Mouse (Mus musculus): ENCODE measurements around the gene Rhog.

Rhog gene

DNA sequence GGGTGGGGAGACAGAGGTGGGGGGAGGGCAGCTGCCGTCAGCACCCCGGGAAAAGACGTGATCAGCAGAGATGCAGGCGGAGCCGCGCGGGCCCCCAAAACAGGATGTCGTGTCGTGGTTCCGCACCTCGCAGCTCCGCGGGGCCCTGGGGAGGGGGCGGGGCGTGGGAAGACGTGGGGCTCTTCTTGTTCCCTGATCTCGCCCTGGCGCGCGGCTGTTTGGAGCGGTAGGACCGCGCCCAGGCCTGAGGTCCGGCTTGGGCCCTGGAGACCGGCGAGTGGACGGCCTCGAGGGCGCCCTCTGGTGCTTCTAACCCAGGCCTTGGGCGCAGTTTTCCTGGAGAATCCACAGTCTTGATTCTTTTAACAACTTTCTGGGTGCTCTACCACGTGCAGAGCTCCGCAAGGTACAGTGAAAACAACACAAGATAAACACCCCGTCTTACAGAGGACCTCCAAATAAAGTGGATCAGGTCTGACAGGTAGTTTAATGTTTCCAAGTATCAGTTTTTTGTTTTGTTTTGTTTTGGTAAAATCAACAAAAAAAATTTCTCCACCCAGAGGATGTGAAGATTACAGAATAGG lies 5.1 kb downstream of the Rhog start:
- peak in 1 of 2 experiments; percentile 90 for DNase-seq (ENCODE audit: low spot score in 2 of 2)

DNA sequence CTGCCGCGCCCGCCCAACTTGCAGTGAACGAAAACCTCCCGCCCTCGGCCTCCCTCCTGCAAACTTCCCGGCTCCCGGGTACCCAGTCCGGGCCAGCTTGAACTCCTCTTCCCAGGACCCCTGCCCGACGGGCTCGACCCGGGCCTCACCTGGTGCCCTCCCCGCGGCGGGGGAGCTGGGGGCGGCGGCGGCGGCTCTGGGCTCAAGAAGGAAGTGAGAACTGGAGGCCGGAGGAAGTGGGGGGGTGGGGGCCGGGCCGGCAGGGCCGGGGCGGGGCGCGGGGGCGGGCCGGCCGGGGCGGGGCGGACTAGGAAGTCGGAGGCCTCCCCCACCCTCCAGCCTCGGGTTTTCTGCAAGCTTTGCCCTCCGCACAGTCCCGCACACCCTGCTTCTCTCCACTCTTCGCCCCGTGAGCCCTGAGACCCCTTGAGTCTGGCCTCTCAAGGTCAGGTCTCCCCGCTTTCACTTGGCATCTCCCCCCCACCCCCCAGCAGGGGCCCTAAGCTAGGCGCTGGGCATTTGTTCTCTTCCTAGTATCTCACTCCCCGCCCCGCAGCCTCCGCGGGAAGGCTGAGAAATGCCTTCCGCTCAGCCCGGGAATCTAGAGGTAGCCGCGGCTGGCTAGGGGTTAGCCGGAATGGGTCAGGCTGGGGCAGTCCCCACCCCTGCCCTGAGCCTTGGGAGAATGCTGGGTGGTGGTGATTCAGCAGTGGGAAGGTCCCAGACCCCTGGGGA lies 5.8 kb downstream of the Rhog start:
- peak; percentile 72 to 88 for DNase-seq (ENCODE audit: low spot score in 2 of 2)

DNA sequence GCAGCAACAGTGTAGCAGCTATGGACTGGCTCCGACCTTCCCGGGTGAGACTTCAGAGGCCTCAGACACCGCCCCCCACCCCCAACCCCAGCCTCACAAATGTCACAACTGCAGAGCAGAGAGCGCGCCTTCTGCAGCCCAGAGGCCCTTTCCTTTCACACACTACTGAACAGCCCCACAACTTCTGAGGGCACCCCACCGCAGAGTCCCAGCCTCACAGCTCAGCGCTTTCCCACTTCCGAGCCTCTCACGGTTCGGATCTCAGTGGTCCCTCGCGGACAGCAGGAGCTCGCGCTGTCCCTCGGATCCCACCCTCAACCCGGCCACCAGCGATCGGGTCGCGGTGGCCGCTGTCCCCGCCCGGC lies 6.3 kb downstream of the Rhog start:
- DNase-seq (ENCODE audit: low spot score in 2 of 2): no peak

DNA sequence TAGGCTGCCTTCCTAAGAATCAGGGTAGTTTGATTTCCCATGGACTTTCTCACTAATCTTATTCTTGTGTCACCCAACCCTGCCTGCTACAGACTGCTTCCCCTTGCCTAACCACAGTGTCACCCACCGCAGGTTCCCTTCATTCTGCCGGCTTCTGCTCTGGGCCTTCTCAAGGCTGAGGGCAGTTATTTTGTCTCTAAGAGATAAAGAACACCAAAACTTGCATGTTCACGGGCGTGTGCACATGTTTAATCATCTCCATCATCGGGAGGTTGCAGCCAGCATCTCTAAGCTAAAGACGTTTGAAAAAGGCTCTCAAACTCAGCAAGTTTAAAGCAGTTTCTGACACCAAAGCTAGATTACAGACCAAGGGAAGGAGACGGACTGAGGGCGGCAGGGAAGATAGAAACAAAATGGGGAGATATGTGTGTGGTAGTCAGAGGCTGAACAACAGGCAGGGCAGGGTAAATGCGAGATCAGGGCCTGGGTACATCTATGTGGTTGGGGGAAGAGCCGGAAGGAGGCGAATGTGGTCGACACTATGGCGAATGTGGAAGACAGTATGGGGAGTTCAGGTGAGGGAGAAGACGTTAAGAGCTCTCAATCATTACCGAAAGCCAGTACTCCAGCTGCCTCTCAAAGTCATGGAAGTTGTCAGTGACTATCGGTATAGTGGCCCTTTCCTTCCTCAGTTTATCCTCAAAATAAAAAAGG lies 7.0 kb downstream of the Rhog start:
- no peak for DNase-seq (ENCODE audit: low spot score in 2 of 2)

DNA sequence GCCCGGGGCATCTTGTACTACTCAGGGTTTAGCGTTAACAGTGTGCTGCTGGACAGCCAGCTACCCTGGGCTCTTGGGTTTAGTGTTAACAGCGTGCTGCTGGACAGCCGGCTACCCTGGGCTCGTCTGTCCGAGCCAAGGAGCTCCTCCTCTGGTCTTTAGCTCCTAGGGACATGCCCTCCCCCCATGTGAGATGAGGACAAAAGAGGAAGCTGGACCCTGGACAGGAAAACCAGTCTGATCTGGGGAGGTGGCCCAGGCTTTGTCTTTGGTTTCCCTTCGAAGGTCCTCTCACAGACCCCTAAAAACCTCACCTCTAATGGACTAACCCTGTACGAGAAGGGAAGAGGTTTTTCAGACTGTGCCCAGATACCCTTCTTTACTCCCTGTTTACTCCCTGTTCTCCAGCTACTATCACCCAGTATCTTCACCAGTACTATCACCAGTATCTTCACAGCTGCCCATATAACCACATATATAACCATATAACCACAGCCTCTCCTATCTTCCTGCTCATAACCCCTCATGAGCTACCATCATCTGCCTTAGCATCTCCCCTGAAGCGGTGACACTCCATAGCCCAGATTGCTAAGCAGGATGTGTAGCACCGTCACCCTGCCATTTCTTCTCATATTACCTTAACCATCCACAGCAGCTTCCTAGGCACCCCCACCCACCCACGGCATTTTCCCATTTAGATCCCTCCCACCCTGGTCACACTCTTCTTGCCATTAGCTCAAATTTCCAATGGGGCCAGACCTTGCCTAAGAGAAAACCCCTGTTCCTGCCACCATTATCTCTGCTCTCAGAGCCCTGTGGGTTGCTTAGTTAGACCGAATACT lies 8.7 kb downstream of the Rhog start:
- DNase-seq (ENCODE audit: low spot score in 2 of 2): no peak

DNA sequence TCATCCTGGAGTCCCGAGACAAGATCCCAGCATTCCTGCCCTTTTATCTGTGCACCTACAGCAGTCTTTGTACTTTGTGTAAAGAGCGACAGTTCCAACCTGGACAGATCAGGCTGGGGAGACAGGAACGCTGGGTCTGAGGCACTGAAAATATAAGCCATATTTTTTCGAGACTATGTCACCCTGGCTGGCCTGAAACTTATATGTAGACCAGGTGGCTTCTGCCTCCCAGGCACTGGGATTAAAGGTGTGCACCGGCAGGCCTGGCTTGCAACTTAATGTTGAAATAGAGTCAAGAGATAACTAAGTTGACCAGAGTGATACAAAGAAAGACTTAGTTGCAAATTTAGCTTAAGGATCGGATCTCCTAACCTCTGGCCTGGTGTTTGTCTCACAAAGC lies 9.6 kb downstream of the Rhog start:
- no peak for DNase-seq (ENCODE audit: low spot score in 2 of 2)

DNA sequence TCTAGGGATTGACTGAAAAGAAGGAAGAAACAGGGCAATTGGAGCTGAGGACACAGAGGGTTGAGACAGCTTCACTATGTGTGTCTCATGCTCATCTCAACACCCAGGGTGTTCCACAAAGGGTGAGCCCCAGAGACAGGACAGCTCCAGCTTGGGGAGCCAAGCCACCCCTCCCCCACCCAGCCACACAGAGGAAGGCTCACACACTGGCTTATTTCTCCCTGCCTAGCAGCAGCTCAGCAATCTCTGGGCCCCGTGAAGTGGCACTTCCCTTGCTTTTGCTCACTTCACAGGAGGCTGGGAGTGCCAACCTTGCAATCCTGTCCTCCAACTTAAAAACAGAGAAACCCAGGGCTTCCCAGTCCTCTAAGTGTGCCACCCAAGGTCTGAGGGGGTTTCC lies 10.1 kb downstream of the Rhog start:
- no peak for DNase-seq (ENCODE audit: low spot score in 2 of 2)

DNA sequence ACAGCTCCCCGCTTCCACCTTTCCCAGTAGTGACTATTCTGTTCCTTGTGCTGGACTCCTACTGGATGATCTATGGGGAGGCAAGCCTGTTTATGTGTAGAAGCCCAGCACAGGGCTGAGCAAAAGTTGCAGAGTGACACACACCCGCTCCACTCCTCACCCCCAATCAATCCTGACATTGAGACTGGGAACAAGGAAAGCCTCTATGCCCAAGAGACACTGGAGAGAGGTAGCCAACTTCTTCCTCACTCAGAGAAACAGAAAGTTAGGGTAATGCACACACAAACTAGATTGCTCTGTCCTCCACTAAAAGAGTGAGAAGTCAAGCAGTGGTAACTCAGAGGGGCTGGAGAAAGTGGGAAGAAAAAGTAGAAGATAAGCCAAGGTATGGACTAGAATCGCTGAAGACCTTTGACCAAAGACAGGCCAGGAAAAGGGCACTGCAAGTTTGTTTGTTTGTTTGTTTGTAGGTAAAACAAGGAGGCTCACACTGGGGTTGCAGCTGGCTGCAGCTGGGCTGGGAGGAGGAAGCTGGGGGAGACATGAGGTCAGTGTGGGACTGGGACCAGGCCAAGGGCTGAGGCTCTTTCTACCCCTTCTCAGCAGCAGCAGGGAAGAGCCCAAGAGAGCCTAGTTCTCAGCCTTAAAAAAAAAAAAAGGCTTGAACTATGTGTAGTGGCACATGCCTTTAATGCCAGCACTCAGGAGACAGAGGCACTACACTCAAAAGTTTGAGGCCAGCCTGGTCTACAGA lies 10.9 kb downstream of the Rhog start:
- DNase-seq (ENCODE audit: low spot score in 2 of 2): no peak

DNA sequence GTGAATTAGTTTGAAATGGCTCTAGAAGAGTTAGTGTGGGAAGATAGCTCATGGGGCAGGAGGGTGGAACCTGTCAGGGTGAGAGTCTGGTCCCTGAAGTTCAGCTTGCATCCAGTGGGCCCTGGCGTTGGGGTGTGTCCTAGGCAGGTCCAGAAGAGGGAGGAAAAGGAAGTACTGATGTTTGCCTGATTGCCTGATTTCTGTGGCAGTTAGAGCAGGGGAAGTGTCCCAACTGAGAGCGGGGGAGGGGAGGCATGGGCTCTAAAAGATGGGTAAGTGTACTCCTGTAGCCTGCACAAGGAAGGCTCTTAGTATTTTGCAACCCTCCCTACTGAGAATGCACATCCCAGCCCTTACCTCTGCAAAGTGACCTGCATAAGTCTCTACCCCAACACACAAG lies 12.0 kb downstream of the Rhog start:
- DNase-seq (ENCODE audit: low spot score in 2 of 2): no peak

DNA sequence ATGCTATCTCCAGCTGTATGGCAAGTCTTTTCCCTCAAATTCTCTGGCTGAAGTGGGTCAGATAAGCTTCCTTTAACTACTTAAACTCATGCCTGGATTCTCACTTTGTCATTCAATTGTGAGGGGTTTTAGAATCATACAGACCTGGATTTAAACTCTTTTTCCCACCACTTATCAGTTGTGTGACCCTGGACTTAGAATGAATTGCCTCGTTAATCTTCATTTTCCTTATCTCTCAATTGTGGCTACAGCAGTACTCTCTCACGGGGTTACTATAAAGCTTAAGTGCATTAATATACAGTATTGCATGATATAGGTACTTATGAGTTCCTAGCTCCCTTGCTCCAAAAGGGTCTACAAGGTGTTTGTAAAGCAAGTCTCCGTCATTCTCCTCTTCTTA lies 12.9 kb downstream of the Rhog start:
- no peak for DNase-seq (ENCODE audit: low spot score in 2 of 2)

DNA sequence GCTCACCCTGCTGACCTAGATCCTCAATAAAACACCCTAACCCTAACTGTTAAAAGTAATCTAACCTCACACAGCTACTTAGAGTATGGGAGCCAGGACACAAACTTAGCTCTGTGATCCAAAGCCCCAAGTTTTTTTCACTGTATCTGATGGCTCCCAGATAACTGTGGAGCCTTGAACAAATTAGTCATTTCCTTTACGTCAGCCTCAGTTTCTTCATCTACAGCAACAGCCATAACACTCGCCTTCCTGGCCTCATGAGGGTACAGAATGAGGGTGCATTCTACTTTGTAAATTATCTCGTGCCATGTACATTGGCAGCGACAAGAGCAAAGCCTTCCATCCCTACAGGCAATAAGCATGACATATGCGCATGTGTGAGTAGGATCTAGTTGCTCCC lies 13.5 kb downstream of the Rhog start:
- no peak for DNase-seq (ENCODE audit: low spot score in 2 of 2)

DNA sequence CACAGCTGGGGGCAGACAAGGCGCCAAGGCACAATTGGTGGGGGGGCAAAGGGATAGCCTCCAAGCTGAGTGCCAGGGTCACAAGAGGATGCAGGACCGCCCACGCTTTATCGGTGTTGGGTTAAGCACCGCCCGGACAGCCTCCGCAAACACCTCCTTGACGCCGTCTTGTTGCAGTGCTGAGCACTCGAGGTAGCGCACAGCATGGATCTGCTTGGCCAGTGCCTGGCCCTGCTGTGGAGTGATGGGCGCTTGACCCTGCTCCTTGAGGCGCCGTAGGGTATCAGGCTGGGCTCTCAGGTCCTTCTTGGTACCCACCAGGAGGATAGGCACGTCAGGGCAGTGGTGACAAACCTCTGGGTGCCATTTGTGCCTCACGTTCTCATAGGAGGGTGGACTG lies 16.3 kb downstream of the Rhog start:
- DNase-seq (ENCODE audit: low spot score in 2 of 2): no peak

DNA sequence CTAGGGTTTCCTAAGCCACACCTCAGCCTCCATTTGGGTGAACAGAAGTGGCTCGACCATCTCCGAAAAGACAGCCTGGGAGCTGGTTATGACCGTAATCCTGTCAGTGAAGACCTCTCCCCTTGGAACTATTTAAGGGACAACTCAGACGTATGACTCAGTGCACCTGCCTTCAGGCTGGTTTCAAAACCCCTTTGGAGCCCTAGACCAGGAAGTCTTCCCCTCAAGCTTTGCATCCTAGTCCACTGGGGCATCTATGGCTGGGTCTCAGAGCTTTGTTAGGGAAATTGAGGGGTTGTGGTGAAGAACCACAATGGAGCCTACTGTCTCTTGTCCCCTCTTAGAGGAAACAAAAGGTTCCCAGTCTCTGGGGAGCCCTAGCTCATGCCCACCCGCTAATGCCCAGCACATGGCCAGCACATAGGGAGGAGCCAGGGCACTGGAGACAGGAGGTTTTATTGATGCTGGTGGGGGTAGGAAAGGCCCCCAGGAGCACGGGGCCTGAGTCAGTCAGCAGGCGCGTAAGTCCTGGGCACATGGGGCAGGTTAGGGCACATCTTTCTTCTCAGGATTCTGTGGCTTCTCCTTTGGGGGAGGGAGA lies 17.1 kb downstream of the Rhog start:
- DNase-seq (ENCODE audit: low spot score in 2 of 2): no peak

DNA sequence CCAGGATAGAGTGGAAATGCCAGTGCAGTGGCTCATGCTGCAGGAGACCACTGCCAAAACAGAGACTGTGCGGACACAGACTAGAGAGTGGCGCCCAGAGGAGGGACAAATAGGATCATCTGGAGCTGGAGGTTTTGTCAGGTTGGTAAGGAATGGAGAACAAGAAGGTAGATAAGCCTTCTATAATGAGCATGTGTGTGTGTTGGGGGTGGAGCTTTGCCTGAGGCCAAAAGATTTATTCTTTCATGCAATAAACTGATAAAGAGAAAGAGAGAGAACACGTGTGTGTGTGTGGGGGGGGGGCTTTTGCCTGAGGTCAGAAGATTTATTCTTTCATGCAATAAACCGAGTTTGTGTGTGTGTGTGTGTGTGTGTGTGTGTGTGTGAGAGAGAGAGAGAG lies 22.8 kb downstream of the Rhog start:
- DNase-seq (ENCODE audit: low spot score in 2 of 2): no peak

DNA sequence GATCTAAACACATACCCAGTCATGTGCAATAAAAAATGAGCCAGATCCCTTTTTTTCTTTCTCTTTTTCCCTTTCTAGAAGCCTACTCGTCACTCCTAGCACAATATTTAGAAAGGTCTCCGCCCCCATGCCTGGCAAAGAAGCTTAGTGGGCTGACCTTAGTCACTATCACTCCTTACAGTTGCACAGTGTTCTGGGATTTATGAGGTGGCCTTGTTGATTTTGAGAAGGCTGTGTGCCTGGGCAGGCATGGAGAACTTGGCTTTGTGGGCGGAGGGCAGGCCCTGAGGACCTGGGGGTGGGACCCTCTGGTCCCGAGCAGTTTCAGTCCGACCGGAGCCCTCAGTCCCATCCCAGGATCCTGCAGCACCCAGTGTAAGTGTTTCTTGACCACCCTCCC lies 26.0 kb downstream of the Rhog start:
- DNase-seq (ENCODE audit: low spot score in 2 of 2): no peak

DNA sequence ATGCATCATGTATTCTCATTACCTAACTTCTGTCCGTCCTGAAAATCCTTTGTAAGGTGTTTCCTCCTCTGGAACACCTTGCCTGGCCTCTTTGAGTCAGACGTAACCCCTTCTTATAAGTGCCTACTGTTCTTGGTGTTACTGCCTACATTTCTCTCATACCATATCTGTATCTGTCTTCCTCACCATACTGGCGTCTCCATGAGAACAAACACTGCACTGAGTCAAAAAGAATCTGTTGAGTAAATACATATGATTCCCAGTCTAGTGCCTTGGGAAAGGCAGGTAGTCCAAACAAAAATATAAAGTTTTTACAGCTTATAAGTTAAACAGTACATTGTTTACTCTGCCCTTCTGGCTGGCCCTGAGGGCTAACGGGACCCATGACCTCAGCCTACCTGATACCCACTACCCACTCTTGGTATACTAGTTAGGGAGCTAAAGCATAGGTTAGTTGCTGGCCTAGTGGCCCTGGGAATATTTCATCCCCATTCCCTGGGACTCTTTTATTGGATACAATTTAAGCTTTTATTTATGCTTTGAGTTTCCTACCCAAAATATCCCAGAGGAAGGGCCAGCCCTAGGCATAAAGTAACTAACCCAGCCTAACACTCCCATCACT lies 27.7 kb downstream of the Rhog start:
- no peak for DNase-seq (ENCODE audit: low spot score in 2 of 2)

DNA sequence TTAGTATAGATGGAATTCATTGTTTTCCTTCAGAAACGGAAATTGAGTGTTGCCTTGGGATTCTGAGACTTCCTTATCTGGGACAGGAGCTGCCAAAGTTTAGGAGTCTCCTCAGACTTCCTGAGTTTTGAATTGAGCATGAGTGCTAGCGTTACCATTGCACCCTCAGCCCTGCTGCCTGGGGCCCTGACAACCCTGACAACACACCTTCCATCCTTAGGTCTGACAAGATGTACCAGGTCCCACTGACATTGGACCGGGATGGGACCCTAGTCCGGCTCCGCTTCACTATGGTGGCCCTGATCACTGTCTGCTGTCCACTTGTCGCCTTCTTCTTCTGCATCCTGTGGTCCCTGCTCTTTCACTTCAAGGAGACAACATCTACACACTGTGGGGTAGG lies 29.8 kb downstream of the Rhog start:
- no peak for DNase-seq (ENCODE audit: low spot score in 2 of 2)

DNA sequence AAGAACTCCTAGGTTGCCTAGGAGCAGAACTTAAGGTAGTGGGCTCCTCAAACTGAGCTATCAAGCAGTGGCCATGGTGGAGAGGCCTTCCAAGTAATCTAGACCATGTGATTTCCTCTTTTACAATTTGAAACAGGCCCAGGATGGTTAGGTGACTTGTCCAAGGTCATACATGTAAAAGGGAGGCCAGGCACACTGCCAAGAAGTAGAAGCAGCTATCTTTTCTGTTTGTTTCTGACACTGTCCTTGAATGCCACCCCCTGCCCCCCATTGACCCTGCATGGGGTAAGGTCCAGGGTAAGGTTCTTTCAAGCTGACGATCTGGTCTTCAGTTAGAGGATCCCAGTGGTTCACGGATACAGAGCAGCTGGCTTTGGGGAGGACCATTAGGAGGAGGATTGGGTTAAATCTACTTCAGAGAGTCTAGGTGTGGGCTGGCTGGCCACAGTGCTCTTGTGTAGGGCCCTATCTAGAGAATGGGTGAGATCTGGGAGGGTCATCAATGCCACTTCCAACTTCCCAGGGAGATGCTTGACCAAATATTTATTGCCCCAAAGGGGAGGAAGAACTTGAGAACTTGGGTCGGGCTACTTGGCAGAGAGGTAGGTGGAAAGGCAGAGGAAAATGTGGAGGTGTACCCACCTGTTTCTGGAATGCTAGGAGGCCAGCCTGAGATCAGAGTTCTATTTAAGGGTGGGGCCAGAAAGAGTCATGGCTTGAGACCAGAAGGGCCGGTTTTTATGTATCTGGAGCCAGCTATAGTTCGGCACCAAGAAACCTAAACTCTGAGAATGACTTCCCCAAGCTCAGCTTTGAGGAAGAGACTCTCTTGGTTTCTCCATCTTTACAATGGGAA lies 31.7 kb downstream of the Rhog start:
- peak in 1 of 2 experiments; percentile 51 for DNase-seq (ENCODE audit: low spot score in 2 of 2)

DNA sequence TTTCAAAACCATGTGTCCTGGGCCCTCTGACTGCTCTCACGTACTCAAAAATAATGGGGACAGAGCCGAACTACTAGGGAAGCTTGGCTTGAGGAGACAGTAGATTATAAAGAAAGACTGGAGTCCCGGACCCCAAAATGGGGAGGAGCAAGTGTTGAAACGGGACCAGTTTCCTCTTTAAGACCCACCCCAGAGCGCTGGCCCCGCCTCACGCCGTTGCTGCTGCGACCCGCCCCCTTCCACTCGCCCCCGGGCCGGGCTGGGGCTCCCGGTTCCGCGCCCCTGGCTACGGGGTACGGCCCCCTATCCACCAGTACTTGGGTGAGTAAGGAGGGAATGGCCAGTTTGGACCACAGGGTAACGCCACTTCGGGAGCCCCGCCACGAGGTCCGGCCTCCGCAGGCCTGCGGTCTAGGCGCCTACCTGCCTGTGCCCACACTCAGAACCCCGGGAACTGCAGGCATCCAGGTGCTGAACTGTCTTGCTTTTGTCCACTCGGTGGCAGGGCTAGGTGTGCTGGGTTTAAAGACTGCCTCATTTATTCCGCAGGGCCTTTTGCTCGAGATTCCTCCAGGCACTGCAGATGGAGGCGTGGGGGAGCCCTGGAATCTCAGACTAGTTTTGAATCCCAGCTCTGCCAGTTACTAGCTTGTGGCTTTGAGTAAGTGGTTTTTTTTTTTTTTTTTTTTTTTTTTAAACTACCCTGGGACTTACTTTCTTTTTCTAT lies 32.9 kb downstream of the Rhog start:
- peak; percentile 63 to 81 for DNase-seq (ENCODE audit: low spot score in 2 of 2)
